ENCODE assay signal across 10 mouse cellular contexts in genomic region chr4:82584548-82584947, GRCm38 (mm10).
DNase-seq lines count a peak whose midpoint lies in the region; ATAC-seq lines count a peak whose summit lies in the region.
"Had no signal": no experiment of that assay in that cellular context is flagged by ENCODE, and none has a peak within 500 bp of the region (broad histone marks: within the 10 kb centered on the region; RNA-seq: fewer than 3 reads in every experiment).

No protein-coding gene starts in this region.

- H3K9me3 ChIP-seq in forebrain, embryonic 16.5 days (ENCODE audit: control insufficient read depth, low read length) = no peaks in the 10 kb centered on the region
- no peaks in the 10 kb centered on the region for H3K9me3 ChIP-seq in hindbrain, embryonic 16.5 days (ENCODE audit: control insufficient read depth, low read length)
- H3K9me3 ChIP-seq: lung, embryonic 15.5 days had no signal

- H3K4me2 ChIP-seq in forebrain, embryonic 16.5 days (ENCODE audit: low read length) = peak overlapping the region; percentile 17; the same call in 1 of the 2 replicates
- peak overlapping the region; percentile 3; the same call in 1 of the 2 replicates for H3K4me2 ChIP-seq in hindbrain, embryonic 16.5 days (ENCODE audit: low read length)
- H3K4me2 ChIP-seq: lung, embryonic 15.5 days had no signal

- DNase-seq in embryo, embryonic 10.5 days (ENCODE audit: low spot score) = peak; percentile 40
- DNase-seq in embryo, embryonic 9.5 days (ENCODE audit: extremely low spot score) = no peak
- peak; percentile 77 for DNase-seq in brain, adult 2 months (ENCODE audit: low read depth, low spot score)
- DNase-seq in frontal cortex, postnatal 25 days (ENCODE audit: low spot score in 2 of 2) = no peak
- DNase-seq in kidney, adult 11 months = no peak
- no peak for DNase-seq in adrenal gland, adult 18-20 months (ENCODE audit: low spot score in 2 of 2)
- DNase-seq: right cerebral cortex, adult 18-20 months had no signal

- ATAC-seq in forebrain, embryonic 16.5 days = peak; percentile 80
- ATAC-seq in hindbrain, embryonic 16.5 days = peak; percentile 72

- H3K27me3 ChIP-seq in forebrain, embryonic 16.5 days (replicated peaks; ENCODE audit: control insufficient read depth, insufficient read depth, low read length) = no peaks in the 10 kb centered on the region
- no peaks in the 10 kb centered on the region for H3K27me3 ChIP-seq in hindbrain, embryonic 16.5 days (replicated peaks; ENCODE audit: control insufficient read depth, insufficient read depth, low read length)
- H3K27me3 ChIP-seq: lung, embryonic 15.5 days had no signal

- H3K4me1 ChIP-seq in forebrain, embryonic 16.5 days (replicated peaks; ENCODE audit: control insufficient read depth, insufficient read depth, low read length) = peaks cover 8% of the 10 kb centered on the region
- H3K4me1 ChIP-seq in hindbrain, embryonic 16.5 days (ENCODE audit: control insufficient read depth, insufficient read depth, low read depth, low read length) = peaks cover 4% of the 10 kb centered on the region

- no peak overlapping the region for H3K4me3 ChIP-seq in forebrain, embryonic 16.5 days (replicated peaks; ENCODE audit: low read length)
- no peak overlapping the region for H3K4me3 ChIP-seq in hindbrain, embryonic 16.5 days (ENCODE audit: low read length)
- H3K4me3 ChIP-seq: lung, embryonic 15.5 days had no signal

- no peak overlapping the region for H3K9ac ChIP-seq in forebrain, embryonic 16.5 days (replicated peaks; ENCODE audit: low read depth, low read length)
- H3K9ac ChIP-seq in hindbrain, embryonic 16.5 days (ENCODE audit: low read depth, low read length) = no peak overlapping the region
- H3K9ac ChIP-seq: lung, embryonic 15.5 days had no signal

- peak overlapping the region; percentile 61 for H3K27ac ChIP-seq in forebrain, embryonic 16.5 days (ENCODE audit: low read length)
- H3K27ac ChIP-seq in hindbrain, embryonic 16.5 days (ENCODE audit: low read depth, low read length) = no peak overlapping the region
- H3K27ac ChIP-seq: lung, embryonic 15.5 days had no signal

- 12% methylated on average over 4 of the region's 4 CpGs for WGBS in forebrain, embryonic 16.5 days
- 13% methylated on average over 4 of the region's 4 CpGs for WGBS in hindbrain, embryonic 16.5 days

- H3K36me3 ChIP-seq in forebrain, embryonic 16.5 days (ENCODE audit: control insufficient read depth, insufficient read depth) = no peaks in the 10 kb centered on the region
- no peaks in the 10 kb centered on the region for H3K36me3 ChIP-seq in hindbrain, embryonic 16.5 days (ENCODE audit: control insufficient read depth, insufficient read depth, low read length)
- H3K36me3 ChIP-seq: lung, embryonic 15.5 days had no signal

Comparison
In these comparisons a context has a peak if more than half of its experiments do, and no peak if none do; other contexts are left out.
1. DNase-seq: peak in embryo, embryonic 10.5 days (single experiment) and brain, adult 2 months (single experiment); none in embryo, embryonic 9.5 days (single experiment), frontal cortex, postnatal 25 days (0 of 2), kidney, adult 11 months (single experiment) and adrenal gland, adult 18-20 months (0 of 2).